Mouse (Mus musculus) CD8-positive naive resting alpha-beta T cell, adult 57 days (primary cell): ENCODE results near the gene Dhx37. TPM values are rescaled to one million over a fixed set of nuclear protein-coding genes. Genes with fewer than 3 reads are reported as not detected.

Experiments used
- total RNA-seq: library from RNA; stranded (reverse); gene quantifications from one replicate; pipeline ENCODE4 v1.2.4, GENCODE M21; 2023

Gene Dhx37
- 21.2 TPM for total RNA-seq

DNA sequence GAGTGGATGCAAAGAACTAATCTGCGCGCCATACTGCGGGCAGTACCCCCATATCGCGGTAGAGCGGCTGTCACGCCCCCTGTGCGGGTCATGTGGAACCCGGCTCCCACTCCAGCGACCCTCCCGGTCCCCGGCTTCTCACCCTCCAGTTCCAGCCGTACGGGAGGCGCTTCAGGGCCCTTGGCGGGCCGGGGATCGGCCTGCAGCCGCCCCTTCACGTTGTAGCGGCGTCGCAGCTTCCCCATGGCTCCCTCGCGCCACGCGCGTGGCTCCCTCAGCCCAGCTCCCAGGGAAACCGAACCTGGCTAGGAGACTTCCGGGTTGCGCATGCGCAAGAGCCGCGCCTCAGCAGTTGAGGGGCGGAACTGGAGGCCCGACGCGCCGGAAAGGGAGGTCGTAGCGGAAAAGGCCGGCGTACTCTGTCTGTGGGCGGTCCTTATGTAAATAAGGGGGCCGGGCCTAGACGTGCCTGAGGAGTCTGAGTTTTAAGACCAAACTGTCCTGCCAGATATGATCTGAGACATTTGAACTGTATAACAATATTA, at the start of gene Dhx37:
TSS of gene Dhx37 (minus strand) at position 329 of the 545 bp plus-strand sequence.

DNA sequence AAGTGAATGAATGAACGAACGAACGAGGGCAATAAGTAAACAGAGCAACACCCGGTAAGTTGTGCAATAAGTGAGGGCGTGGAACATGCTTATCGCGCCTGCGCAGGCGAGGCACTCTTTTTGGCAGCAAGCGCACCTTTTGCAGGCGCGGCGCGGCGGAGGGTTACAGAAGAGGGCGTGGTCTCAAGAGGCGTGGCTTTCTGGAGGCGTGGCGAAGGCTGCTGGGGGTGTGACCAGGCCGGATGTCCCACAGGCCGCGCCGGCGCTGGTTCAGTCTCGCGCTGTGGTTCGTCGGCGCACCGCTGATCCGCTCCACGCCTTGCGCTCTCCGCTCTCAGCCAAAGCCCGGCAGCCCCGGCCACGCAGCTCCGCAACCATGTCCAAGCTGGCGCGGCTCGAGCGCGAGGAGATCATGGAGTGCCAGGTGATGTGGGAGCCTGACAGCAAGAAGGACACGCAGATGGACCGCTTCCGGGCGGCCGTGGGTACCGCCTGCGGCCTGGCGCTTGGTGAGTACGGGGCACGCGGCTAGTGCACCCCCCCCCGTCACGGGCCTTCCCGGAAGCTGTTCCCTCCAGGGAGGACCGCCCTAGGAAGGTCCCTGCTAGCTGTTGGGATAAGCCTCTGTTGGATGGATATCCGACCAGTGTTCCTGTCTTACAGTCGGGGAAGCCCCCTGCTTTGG, 41.8 kb upstream of the Dhx37 start, which contains the start of gene Aacs:
TSS of gene Aacs (plus strand) at position 214 of the 685 bp plus-strand sequence.

DNA sequence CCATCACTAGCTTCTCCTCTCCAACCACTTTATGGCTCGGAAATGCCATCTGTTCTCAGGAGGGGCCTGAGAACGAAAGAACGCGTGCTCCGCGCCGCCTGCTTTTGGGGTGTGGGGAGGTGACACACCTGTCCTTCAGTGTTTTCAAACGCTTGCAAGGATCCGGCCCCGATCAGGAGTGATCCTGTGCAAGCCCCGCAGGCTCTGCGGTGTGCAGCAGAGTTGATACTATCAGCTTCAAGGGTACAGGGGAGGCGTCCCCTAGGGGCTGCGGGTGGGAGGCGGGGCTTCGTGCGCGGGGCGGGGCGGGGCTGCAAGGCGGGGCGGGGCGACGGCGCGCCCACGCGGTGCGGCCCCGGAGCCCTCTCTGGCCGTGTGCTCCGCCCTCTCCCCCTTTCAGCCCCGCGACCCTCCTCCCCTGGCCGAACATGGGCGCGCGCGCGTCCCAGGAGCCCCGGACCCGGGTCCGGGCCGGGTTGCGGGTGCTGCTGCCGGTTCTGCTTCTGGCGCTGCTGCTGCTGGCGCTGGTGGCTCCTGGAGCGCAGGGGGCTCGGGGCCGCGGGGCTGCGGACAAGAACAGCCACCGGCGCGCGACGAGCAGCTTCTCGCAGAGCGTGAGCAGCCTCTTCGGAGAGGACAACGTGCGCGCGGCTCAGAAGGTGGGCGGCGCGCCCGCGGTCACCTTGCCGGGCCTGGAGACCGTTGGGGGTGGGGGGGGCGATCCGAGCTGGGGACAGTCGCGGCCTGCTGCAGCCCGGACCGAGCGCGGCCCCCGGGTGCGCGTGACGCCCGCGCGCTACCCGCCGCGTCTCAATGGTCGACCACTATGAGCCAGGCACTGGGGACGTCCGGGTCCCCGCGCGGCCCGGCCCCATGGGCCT, 7.6 kb upstream of the Dhx37 start, which contains the start of gene Bri3bp:
TSS of gene Bri3bp (plus strand) at position 335 of the 881 bp plus-strand sequence.

DNA sequence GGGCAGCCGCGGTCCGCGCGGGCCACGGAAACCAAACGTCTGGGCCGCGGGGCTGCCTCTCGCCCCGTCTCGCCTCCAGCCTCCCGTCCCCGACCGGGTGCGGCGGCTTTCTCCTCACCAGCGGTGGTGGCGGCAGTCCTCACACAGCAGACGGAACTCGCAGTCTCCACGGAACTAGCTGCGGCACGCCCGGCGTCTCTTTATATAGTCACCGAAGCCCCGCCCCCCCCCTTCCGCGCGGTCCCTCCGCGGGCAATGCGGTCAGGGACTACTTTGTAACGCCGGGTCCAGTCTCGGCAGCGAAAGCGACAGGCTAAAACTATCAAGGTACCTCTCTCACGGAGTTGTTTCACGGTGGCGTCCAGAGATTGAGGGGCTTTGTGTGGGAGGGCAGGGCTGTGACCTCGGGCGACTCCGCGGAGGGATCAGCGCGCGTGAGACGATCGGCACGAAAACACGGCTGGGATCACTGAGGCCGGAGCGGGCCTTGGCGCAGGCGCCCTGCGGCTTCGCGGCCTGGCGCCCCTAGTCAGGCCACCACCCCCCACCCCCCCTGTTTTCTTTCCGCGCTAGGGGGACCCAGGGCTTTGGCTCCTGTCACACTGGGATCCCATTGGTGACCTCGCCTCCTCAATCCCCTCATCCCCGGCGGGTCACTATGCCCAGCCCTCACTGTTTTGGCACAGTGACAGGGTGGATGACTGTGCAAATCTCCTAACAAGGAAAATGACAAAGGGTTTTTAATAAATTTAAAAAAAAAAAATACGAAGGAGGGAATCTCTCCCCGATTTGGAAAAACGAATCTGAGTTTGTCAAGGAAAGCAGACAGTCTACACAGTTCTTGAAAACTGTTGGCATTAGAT, 44.1 kb downstream of the Dhx37 start, which contains the start of gene Ubc:
TSS of gene Ubc (minus strand) at position 624 of the 863 bp plus-strand sequence.

DNA sequence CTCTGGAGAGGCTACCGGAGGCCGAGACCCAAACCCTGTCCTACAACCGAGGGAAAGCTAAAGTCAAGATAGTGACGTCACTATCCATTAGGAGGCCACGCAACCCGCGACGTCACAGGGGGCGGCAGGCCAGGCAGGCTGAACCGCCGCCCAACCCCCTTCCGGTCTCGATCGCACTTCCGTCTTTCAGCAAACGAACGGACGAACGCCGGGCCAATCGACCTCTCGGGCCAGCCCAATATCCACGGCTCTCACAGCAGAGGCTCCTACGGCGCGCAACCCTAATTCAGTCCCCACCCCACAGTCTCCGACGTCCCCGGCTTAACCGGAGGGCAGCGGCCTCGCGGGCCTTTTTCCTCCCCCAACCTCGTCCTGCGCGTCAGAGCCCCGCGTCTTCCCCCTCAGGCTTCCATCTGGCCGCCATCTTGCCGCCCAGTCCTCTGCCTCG, 44.8 kb downstream of the Dhx37 start, which contains the start of gene Gm10382:
TSS of gene Gm10382 (plus strand) at position 192 of the 448 bp plus-strand sequence.

Other genes with a start within 250 kb of the Dhx37 start
- gene Scarb1, start 93.0 kb downstream of the Dhx37 start, total RNA-seq, result 15.3 TPM
- not detected for gene Gm10382, start 44.8 kb downstream of the Dhx37 start, total RNA-seq
- gene Ubc, start 43.9 kb downstream of the Dhx37 start, total RNA-seq, result 1,416 TPM
- 17.3 TPM for gene Bri3bp, start 7.4 kb upstream of the Dhx37 start, total RNA-seq
- 17.8 TPM for gene Aacs, start 41.7 kb upstream of the Dhx37 start, total RNA-seq
- gene Tmem132b, start 97.7 kb upstream of the Dhx37 start, total RNA-seq, result not detected